Mouse (Mus musculus): Measurements from ENCODE around the gene Rassf8. TPM values are rescaled to one million over a fixed set of nuclear protein-coding genes. Genes with fewer than 3 reads are reported as not detected.

Gene Rassf8
- polyA plus RNA-seq, 1 experiment from 2014 or later: 4.8 TPM

DNA sequence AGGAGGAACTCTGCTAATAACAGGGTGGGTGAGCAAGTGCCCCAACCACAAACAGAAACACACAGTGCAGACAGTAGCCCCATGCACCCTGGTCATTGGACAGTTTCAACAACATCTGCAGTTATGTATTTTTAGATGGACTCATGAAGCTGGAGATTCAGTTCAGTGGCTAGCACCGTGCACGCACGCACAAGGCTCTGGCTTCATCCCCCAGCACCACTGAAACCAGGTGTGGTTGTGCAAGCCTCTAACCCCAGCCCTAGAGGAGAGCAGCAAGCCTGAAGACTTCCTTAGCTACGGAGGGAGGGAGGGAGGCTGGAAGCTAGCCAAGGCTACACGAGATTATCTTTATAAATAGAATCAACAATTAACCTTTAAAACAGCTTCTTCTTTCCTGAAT lies 99.1 kb downstream of the Rassf8 start:
- Histone ChIP-seq H3K9ac (no peak overlapping the region), H3K27ac (replicated peaks) (no peak overlapping the region), H3K9me3 (no peaks in the 10 kb centered on the region), H3K4me1 (replicated peaks) (no peaks in the 10 kb centered on the region), H3K4me2 (no peak overlapping the region), H3K36me3 (no peaks in the 10 kb centered on the region), H3K4me3 (no peak overlapping the region), H3K27me3 (no peaks in the 10 kb centered on the region)
- ATAC-seq (ENCODE audit: low read depth): no peak
- WGBS: 81% methylated on average over 5 of the region's 5 CpGs

- WGBS: 85% methylated on average over 1 of the region's 1 CpGs
- Histone ChIP-seq H3K27me3 (no peaks in the 10 kb centered on the region), H3K4me1 (replicated peaks) (no peaks in the 10 kb centered on the region), H3K4me2 (no peak overlapping the region), H3K4me3 (no peak overlapping the region), H3K9me3 (no peaks in the 10 kb centered on the region), H3K9ac (no peak overlapping the region), H3K27ac (replicated peaks) (no peak overlapping the region), H3K36me3 (no peaks in the 10 kb centered on the region)
- no peak for ATAC-seq (ENCODE audit: low read depth)
These were observed 99.5 kb downstream of the Rassf8 start for GRCm38 (mm10) chr6:145846076-145846475.

GRCm38 (mm10) chr6:145846948-145847347 lies 100.4 kb downstream of the Rassf8 start:
- H3K9me3 ChIP-seq: no peaks in the 10 kb centered on the region
- 90% methylated on average over 6 of the region's 6 CpGs for WGBS
- H3K4me2 ChIP-seq: no peak overlapping the region
- no peaks in the 10 kb centered on the region for H3K27me3 ChIP-seq
- no peak overlapping the region for H3K4me3 ChIP-seq
- no peak overlapping the region for H3K27ac ChIP-seq (replicated peaks)
- H3K36me3 ChIP-seq: no peaks in the 10 kb centered on the region
- no peak for ATAC-seq (ENCODE audit: low read depth)
- H3K4me1 ChIP-seq (replicated peaks): no peaks in the 10 kb centered on the region
- no peak overlapping the region for H3K9ac ChIP-seq

- no peak overlapping the region for H3K4me3 ChIP-seq
- no peak for ATAC-seq (ENCODE audit: low read depth)
- no peak overlapping the region for H3K27ac ChIP-seq (replicated peaks)
- 90% methylated on average over 8 of the region's 8 CpGs for WGBS
- no peaks in the 10 kb centered on the region for H3K4me1 ChIP-seq (replicated peaks)
- H3K36me3 ChIP-seq: no peaks in the 10 kb centered on the region
- no peak overlapping the region for H3K9ac ChIP-seq
- no peaks in the 10 kb centered on the region for H3K9me3 ChIP-seq
- H3K27me3 ChIP-seq: no peaks in the 10 kb centered on the region
- no peak overlapping the region for H3K4me2 ChIP-seq
These were observed 101.1 kb downstream of the Rassf8 start for GRCm38 (mm10) chr6:145847661-145848060.

- peaks cover 10% of the 10 kb centered on the region for H3K4me1 ChIP-seq (replicated peaks)
- no peak for ATAC-seq (ENCODE audit: low read depth)
- H3K27me3 ChIP-seq: no peaks in the 10 kb centered on the region
- H3K9me3 ChIP-seq: no peaks in the 10 kb centered on the region
- no peaks in the 10 kb centered on the region for H3K36me3 ChIP-seq
- no peak overlapping the region for H3K9ac ChIP-seq
- H3K4me3 ChIP-seq: no peak overlapping the region
- 74% methylated on average over 2 of the region's 2 CpGs for WGBS
- H3K4me2 ChIP-seq: no peak overlapping the region
- H3K27ac ChIP-seq (replicated peaks): no peak overlapping the region
These were observed 104.2 kb downstream of the Rassf8 start for GRCm38 (mm10) chr6:145850789-145851188.

GRCm38 (mm10) chr6:145851956-145852355 lies 105.4 kb downstream of the Rassf8 start:
- no peak for ATAC-seq (ENCODE audit: low read depth)
- H3K4me2 ChIP-seq: no peak overlapping the region
- no peaks in the 10 kb centered on the region for H3K9me3 ChIP-seq
- H3K27me3 ChIP-seq: no peaks in the 10 kb centered on the region
- WGBS: 84% methylated on average over 11 of the region's 11 CpGs
- no peaks in the 10 kb centered on the region for H3K36me3 ChIP-seq
- no peak overlapping the region for H3K9ac ChIP-seq
- H3K4me3 ChIP-seq: no peak overlapping the region
- H3K27ac ChIP-seq (replicated peaks): no peak overlapping the region
- H3K4me1 ChIP-seq (replicated peaks): peaks cover 17% of the 10 kb centered on the region

DNA sequence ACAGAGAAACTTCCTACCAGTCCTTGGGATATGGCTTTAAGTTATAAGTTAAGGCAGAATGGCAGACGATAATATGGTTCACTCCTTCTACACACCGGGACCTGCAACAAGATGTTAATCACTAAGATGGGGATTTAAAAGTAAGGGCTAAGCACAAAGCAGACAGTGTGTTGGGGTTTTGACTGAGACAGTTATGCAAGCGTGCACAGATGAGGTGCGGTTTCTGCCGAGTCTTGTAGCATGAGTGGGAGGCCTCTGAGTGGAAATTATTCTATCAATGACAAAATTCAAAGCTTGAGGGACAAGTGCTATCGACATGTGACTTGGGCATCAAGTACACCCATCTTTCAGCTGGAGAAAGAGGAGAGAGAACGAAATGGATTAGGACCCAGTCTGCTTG lies 106.2 kb downstream of the Rassf8 start:
- H3K27me3 ChIP-seq: no peaks in the 10 kb centered on the region; the same call in 1 of the 2 replicates
- H3K4me3 ChIP-seq: no peak overlapping the region
- H3K4me2 ChIP-seq: no peak overlapping the region
- no peak overlapping the region for H3K27ac ChIP-seq (replicated peaks)
- H3K36me3 ChIP-seq: no peaks in the 10 kb centered on the region
- no peak overlapping the region for H3K9ac ChIP-seq
- H3K4me1 ChIP-seq (replicated peaks): peaks cover 17% of the 10 kb centered on the region
- no peak for ATAC-seq (ENCODE audit: low read depth)
- no peaks in the 10 kb centered on the region for H3K9me3 ChIP-seq
- WGBS: 93% methylated on average over 7 of the region's 7 CpGs

GRCm38 (mm10) chr6:145853356-145854079 lies 107.0 kb downstream of the Rassf8 start:
- ATAC-seq (ENCODE audit: low read depth): no peak

GRCm38 (mm10) chr6:145854756-145855155 lies 108.2 kb downstream of the Rassf8 start:
- Histone ChIP-seq H3K9me3 (no peaks in the 10 kb centered on the region), H3K27ac (replicated peaks) (no peak overlapping the region), H3K9ac (peak overlapping the region; percentile 35; the same call in 1 of the 2 replicates), H3K4me2 (no peak overlapping the region), H3K36me3 (no peaks in the 10 kb centered on the region), H3K4me1 (replicated peaks) (peaks cover 17% of the 10 kb centered on the region), H3K27me3 (peaks cover under 1% of the 10 kb centered on the region; the same call in 1 of the 2 replicates), H3K4me3 (no peak overlapping the region)
- no peak for ATAC-seq (ENCODE audit: low read depth)
- 73% methylated on average over 5 of the region's 5 CpGs for WGBS

More at GRCm38 (mm10) chr6:145853356-145854079, 107.0 kb downstream of the Rassf8 start:
- Histone ChIP-seq H3K27ac (replicated peaks) (no peak overlapping the region), H3K27me3 (no peaks in the 10 kb centered on the region; the same call in 1 of the 2 replicates), H3K9me3 (no peaks in the 10 kb centered on the region), H3K36me3 (no peaks in the 10 kb centered on the region), H3K4me1 (replicated peaks) (peaks cover 17% of the 10 kb centered on the region), H3K9ac (no peak overlapping the region), H3K4me2 (no peak overlapping the region), H3K4me3 (no peak overlapping the region)
- 89% methylated on average over 10 of the region's 10 CpGs for WGBS

DNA sequence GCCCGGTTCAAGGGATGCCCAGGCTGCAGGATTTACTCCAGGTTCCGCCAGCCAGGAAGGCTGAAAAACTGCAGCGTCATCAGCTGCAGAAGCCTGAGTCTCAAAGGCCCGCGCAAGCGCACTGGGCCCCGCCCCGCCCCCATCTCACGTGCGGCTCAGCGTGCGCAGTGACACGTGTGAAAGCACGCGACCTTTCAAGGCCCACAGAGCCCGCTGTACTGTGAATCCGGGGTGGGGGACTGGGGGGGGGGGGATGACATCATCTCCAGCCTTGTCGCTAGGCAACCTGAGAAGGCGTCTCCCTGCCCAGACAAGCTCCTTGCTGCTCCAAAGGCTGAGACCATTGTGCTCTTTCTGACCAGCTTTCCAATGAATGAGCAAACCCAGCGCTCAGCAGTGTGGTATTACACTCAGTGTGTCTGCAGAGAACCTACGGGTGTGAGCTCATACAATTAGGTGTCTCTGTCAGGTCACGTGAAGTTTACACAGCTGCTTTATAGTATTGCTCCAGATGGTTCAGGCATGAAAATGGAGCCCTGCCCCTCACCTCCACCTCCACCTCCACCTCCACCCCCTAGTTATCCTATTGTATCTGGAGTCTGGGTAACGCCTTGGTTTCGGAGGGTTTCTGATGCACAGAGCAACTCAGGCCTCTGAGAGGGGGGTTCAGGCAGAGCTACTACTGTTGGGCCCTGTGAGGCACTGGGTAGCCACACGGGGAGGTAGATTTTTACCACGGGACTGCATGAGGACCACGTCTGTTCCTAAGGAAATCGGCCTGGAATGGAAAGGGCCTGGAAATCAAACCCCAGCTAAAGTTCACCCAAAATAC lies 109.4 kb downstream of the Rassf8 start:
- ATAC-seq (ENCODE audit: low read depth): peak; percentile 93
- Histone ChIP-seq H3K4me3 (peak overlapping the region; percentile 27), H3K9me3 (no peaks in the 10 kb centered on the region), H3K27me3 (peaks cover 11% of the 10 kb centered on the region), H3K4me2 (peak overlapping the region; percentile 56), H3K9ac (peak overlapping the region; percentile 35), H3K36me3 (no peaks in the 10 kb centered on the region), H3K4me1 (replicated peaks) (peaks cover 17% of the 10 kb centered on the region), H3K27ac (replicated peaks) (peak overlapping the region; percentile 72)
- WGBS: 6% methylated on average over 28 of the region's 28 CpGs

DNA sequence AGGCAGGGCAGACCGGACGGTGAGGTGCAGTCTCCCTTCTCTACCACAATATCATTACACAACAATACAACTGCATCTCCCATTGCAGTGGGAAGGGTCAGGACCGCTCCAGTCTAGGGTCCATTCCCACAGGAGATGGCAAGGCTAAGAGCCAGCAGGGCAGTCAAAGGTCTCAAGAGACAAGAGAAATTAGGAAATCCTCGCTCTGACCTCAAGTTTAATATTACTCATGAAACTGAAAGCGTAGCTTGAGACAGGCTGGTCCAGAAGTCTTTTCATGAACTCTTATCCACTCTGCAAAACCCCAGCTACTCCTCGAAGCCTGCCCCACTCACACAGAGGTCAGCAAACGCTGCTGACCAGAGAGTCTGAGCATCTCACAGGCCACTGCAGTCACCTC lies 110.9 kb downstream of the Rassf8 start:
- 89% methylated on average over 7 of the region's 7 CpGs for WGBS
- Histone ChIP-seq H3K4me3 (no peak overlapping the region), H3K36me3 (no peaks in the 10 kb centered on the region), H3K27ac (replicated peaks) (no peak overlapping the region), H3K9ac (no peak overlapping the region), H3K4me2 (no peak overlapping the region), H3K9me3 (no peaks in the 10 kb centered on the region), H3K27me3 (peaks cover 23% of the 10 kb centered on the region), H3K4me1 (replicated peaks) (peaks cover 18% of the 10 kb centered on the region)
- no peak for ATAC-seq (ENCODE audit: low read depth)

DNA sequence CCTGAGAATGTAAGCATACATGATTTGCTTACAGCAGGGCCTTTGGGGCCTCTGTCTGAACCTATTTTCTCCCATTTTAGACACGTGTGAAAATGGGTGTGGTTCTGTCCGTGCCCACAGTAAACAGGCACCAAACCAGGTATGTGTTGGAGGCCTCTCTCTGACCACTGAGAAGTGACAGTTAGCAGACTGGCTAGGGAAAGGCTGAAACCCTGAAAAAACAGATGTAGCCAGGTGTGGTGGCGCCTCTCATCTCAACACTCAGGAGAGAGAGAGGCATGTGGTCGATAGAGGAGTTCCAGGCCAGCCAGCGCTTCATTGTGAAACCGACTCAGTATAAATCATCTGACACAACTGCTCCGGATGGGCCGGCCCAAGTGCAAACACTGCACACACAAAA lies 111.9 kb downstream of the Rassf8 start:
- no peaks in the 10 kb centered on the region for H3K36me3 ChIP-seq
- no peak overlapping the region for H3K27ac ChIP-seq (replicated peaks)
- 50% methylated on average over 8 of the region's 8 CpGs for WGBS
- H3K9ac ChIP-seq: no peak overlapping the region
- H3K27me3 ChIP-seq: peaks cover 31% of the 10 kb centered on the region
- H3K4me1 ChIP-seq (replicated peaks): peaks cover 22% of the 10 kb centered on the region
- H3K4me2 ChIP-seq: no peak overlapping the region
- no peak for ATAC-seq (ENCODE audit: low read depth)
- H3K4me3 ChIP-seq: no peak overlapping the region
- H3K9me3 ChIP-seq: no peaks in the 10 kb centered on the region

Measured in neural tube, embryonic 13.5 days (tissue).